Mouse (Mus musculus): ENCODE data around the gene Sec16a. TPM values are rescaled to one million over a fixed set of nuclear protein-coding genes. Genes with fewer than 3 reads are reported as not detected.

Gene Sec16a
- total and polyA plus RNA-seq, 2 experiments from 2014 or later, result 12.6 to 76.7 TPM

GRCm38 (mm10) chr2:26470967-26471366 lies 26.0 kb upstream of the Sec16a start:
- no peak overlapping the region for H3K27ac ChIP-seq (ENCODE audit: low read depth, low read length)
- H3K4me3 ChIP-seq (ENCODE audit: low read depth, low read length), result no peak overlapping the region
- H3K27me3 ChIP-seq (ENCODE audit: insufficient read depth, low read length), result no peaks in the 10 kb centered on the region
- TF ChIP-seq CTCF (IDR thresholded peaks at IDR 0.05), result no peak
- H3K9ac ChIP-seq (replicated peaks; ENCODE audit: low read length, poor library complexity, severe bottlenecking), result no peak overlapping the region
- DNase-seq (ENCODE audit: low spot score) (no peak), ATAC-seq (ENCODE audit: low FRiP score) (no peak)
- whole genome bisulfite sequencing, result 86% methylated on average over 17 of the region's 17 CpGs
- H3K9me3 ChIP-seq (ENCODE audit: low read length), result no peaks in the 10 kb centered on the region
- H3K4me2 ChIP-seq (ENCODE audit: low read depth, low read length, poor library complexity, severe bottlenecking), result no peak overlapping the region
- no peaks in the 10 kb centered on the region; the same call in 1 of the 2 replicates for H3K36me3 ChIP-seq (ENCODE audit: insufficient read depth, low read length)
- no peaks in the 10 kb centered on the region for H3K4me1 ChIP-seq (ENCODE audit: insufficient read depth, low read length)

GRCm38 (mm10) chr2:26468376-26468775 lies 23.4 kb upstream of the Sec16a start:
- no peak overlapping the region for H3K27ac ChIP-seq (ENCODE audit: low read depth, low read length)
- no peaks in the 10 kb centered on the region for H3K9me3 ChIP-seq (ENCODE audit: low read length)
- H3K27me3 ChIP-seq (ENCODE audit: insufficient read depth, low read length), result no peaks in the 10 kb centered on the region
- H3K9ac ChIP-seq (replicated peaks; ENCODE audit: low read length, poor library complexity, severe bottlenecking), result no peak overlapping the region
- DNase-seq (ENCODE audit: low spot score), result no peak
- H3K36me3 ChIP-seq (ENCODE audit: insufficient read depth, low read length), result peaks cover 4% of the 10 kb centered on the region; the same call in 1 of the 2 replicates
- ATAC-seq (ENCODE audit: low FRiP score), result no peak
- no peaks in the 10 kb centered on the region for H3K4me1 ChIP-seq (ENCODE audit: insufficient read depth, low read length)
- H3K4me2 ChIP-seq (ENCODE audit: low read depth, low read length, poor library complexity, severe bottlenecking), result no peak overlapping the region
- no peak overlapping the region for H3K4me3 ChIP-seq (ENCODE audit: low read depth, low read length)
- WGBS, result 96% methylated on average over 15 of the region's 15 CpGs
- no peak for TF ChIP-seq CTCF (IDR thresholded peaks at IDR 0.05)

- 96% methylated on average over 6 of the region's 6 CpGs for WGBS
- ATAC-seq (ENCODE audit: low FRiP score) (no peak), DNase-seq (ENCODE audit: low spot score) (no peak)
- peaks cover 25% of the 10 kb centered on the region for H3K36me3 ChIP-seq (ENCODE audit: insufficient read depth, low read length)
- no peaks in the 10 kb centered on the region for H3K9me3 ChIP-seq (ENCODE audit: low read length)
- H3K4me1 ChIP-seq (ENCODE audit: insufficient read depth, low read length), result no peaks in the 10 kb centered on the region
- H3K27ac ChIP-seq (ENCODE audit: low read depth, low read length), result no peak overlapping the region
- no peak overlapping the region for H3K9ac ChIP-seq (replicated peaks; ENCODE audit: low read length, poor library complexity, severe bottlenecking)
- no peak overlapping the region for H3K4me2 ChIP-seq (ENCODE audit: low read depth, low read length, poor library complexity, severe bottlenecking)
- H3K27me3 ChIP-seq (ENCODE audit: insufficient read depth, low read length), result no peaks in the 10 kb centered on the region
- no peak overlapping the region for H3K4me3 ChIP-seq (ENCODE audit: low read depth, low read length)
- TF ChIP-seq CTCF (IDR thresholded peaks at IDR 0.05), result no peak
Measured at GRCm38 (mm10) chr2:26463412-26463811, 18.4 kb upstream of the Sec16a start.

GRCm38 (mm10) chr2:26462980-26463379 lies 18.0 kb upstream of the Sec16a start:
- Histone ChIP-seq H3K36me3 (ENCODE audit: insufficient read depth, low read length) (peaks cover 25% of the 10 kb centered on the region), H3K4me1 (ENCODE audit: insufficient read depth, low read length) (no peaks in the 10 kb centered on the region), H3K27me3 (ENCODE audit: insufficient read depth, low read length) (no peaks in the 10 kb centered on the region), H3K9ac (replicated peaks; ENCODE audit: low read length, poor library complexity, severe bottlenecking) (no peak overlapping the region), H3K27ac (ENCODE audit: low read depth, low read length) (no peak overlapping the region), H3K9me3 (ENCODE audit: low read length) (no peaks in the 10 kb centered on the region), H3K4me2 (ENCODE audit: low read depth, low read length, poor library complexity, severe bottlenecking) (no peak overlapping the region), H3K4me3 (ENCODE audit: low read depth, low read length) (no peak overlapping the region)
- no peak for TF ChIP-seq CTCF (IDR thresholded peaks at IDR 0.05)
- ATAC-seq (ENCODE audit: low FRiP score) (no peak), DNase-seq (ENCODE audit: low spot score) (no peak)
- 86% methylated on average over 3 of the region's 3 CpGs for WGBS

GRCm38 (mm10) chr2:26461667-26462066 lies 16.7 kb upstream of the Sec16a start:
- peaks cover 25% of the 10 kb centered on the region for H3K36me3 ChIP-seq (ENCODE audit: insufficient read depth, low read length)
- H3K4me3 ChIP-seq (ENCODE audit: low read depth, low read length), result no peak overlapping the region
- DNase-seq (ENCODE audit: low spot score), result no peak

GRCm38 (mm10) chr2:26460837-26461236 lies 15.8 kb upstream of the Sec16a start:
- H3K36me3 ChIP-seq (ENCODE audit: insufficient read depth, low read length), result peaks cover 25% of the 10 kb centered on the region
- 90% methylated on average over 13 of the region's 13 CpGs for WGBS
- no peaks in the 10 kb centered on the region for H3K9me3 ChIP-seq (ENCODE audit: low read length)

More at GRCm38 (mm10) chr2:26461667-26462066, 16.7 kb upstream of the Sec16a start:
- Histone ChIP-seq H3K9me3 (ENCODE audit: low read length) (no peaks in the 10 kb centered on the region), H3K27me3 (ENCODE audit: insufficient read depth, low read length) (no peaks in the 10 kb centered on the region), H3K9ac (replicated peaks; ENCODE audit: low read length, poor library complexity, severe bottlenecking) (no peak overlapping the region), H3K4me2 (ENCODE audit: low read depth, low read length, poor library complexity, severe bottlenecking) (no peak overlapping the region), H3K27ac (ENCODE audit: low read depth, low read length) (no peak overlapping the region), H3K4me1 (ENCODE audit: insufficient read depth, low read length) (no peaks in the 10 kb centered on the region)
- 86% methylated on average over 5 of the region's 5 CpGs for WGBS
- ATAC-seq (ENCODE audit: low FRiP score), result no peak
- TF ChIP-seq CTCF (IDR thresholded peaks at IDR 0.05), result no peak

More at GRCm38 (mm10) chr2:26460837-26461236, 15.8 kb upstream of the Sec16a start:
- no peak for TF ChIP-seq CTCF (IDR thresholded peaks at IDR 0.05)
- no peak overlapping the region for H3K9ac ChIP-seq (replicated peaks; ENCODE audit: low read length, poor library complexity, severe bottlenecking)
- H3K4me1 ChIP-seq (ENCODE audit: insufficient read depth, low read length), result no peaks in the 10 kb centered on the region
- DNase-seq (ENCODE audit: low spot score) (no peak), ATAC-seq (ENCODE audit: low FRiP score) (no peak)
- H3K27ac ChIP-seq (ENCODE audit: low read depth, low read length), result no peak overlapping the region
- no peaks in the 10 kb centered on the region for H3K27me3 ChIP-seq (ENCODE audit: insufficient read depth, low read length)
- H3K4me2 ChIP-seq (ENCODE audit: low read depth, low read length, poor library complexity, severe bottlenecking), result no peak overlapping the region
- no peak overlapping the region for H3K4me3 ChIP-seq (ENCODE audit: low read depth, low read length)

Data from midbrain, postnatal 0 days (tissue).